Mouse (Mus musculus): ENCODE results near the gene Krtap19-5.

DNA sequence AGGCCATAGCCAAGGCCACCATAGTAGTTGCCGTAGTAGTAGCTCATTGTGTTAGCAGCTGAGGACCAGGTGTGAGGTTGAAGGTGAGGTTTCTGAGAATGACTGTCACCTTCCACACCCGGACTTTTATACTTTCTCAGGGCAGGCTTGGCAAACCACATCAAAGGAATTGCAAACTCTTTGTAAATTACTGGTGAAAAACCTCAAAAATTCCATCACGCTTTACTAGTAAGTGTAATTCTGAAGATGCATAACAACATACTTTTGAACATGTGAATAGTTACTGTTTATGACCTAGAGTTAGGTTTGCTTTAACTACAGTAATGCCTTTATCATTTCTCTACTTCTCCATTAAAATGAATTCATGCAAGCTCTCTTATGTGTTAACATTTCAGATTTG, 35.9 kb upstream of the Krtap19-5 start, which contains the start of gene Krtap19-9b:
- no peak for TF ChIP-seq CTCF (IDR thresholded peaks at IDR 0.05; ENCODE audit: extremely low read depth, insufficient read length, insufficient replicate concordance, low read depth, low read length)
- TF ChIP-seq POLR2A (IDR thresholded peaks at IDR 0.05; ENCODE audit: low read depth, low read length): no peak

Measured in small intestine, adult 2 months (tissue).